In genomic region chr19:32492339-32492738, GRCm38 (mm10) we compare ENCODE assay signal across 13 mouse cellular contexts.
"Had no signal": no experiment of that assay in that cellular context is flagged by ENCODE, and none has a peak within 500 bp of the region (broad histone marks: within the 10 kb centered on the region; RNA-seq: fewer than 3 reads in every experiment).

No protein-coding gene starts in this region.

- H3K27ac ChIP-seq: intestine, embryonic 15.5 days; limb, embryonic 12.5 days; liver, embryonic 15.5 days; neural tube, embryonic 12.5 days had no signal

- H3K4me3 ChIP-seq: intestine, embryonic 15.5 days; limb, embryonic 12.5 days; liver, embryonic 15.5 days; neural tube, embryonic 12.5 days had no signal

- ATAC-seq: intestine, embryonic 15.5 days; lung, postnatal 0 days had no signal

- DNase-seq: kidney, adult 8-10 months; kidney, postnatal 4 days; liver; lung, adult 2 months; lung, postnatal 36 days; midbrain, embryonic 14.5 days; thymus, adult 2 months; thymus, postnatal 25 days had no signal

- H3K27me3 ChIP-seq: intestine, embryonic 15.5 days; limb, embryonic 12.5 days; liver, embryonic 15.5 days; neural tube, embryonic 12.5 days had no signal

- H3K9me3 ChIP-seq: intestine, embryonic 15.5 days; limb, embryonic 12.5 days; liver, embryonic 15.5 days; neural tube, embryonic 12.5 days had no signal

- H3K9ac ChIP-seq: intestine, embryonic 15.5 days; limb, embryonic 12.5 days; liver, embryonic 15.5 days; neural tube, embryonic 12.5 days had no signal

- H3K4me2 ChIP-seq: intestine, embryonic 15.5 days; limb, embryonic 12.5 days; liver, embryonic 15.5 days; neural tube, embryonic 12.5 days had no signal
